Mouse (Mus musculus) forebrain, embryonic 15.5 days (tissue): Measurements from ENCODE around the gene Sclt1. TPM values are rescaled to one million over a fixed set of nuclear protein-coding genes. Genes with fewer than 3 reads are reported as not detected.
A peak's percentile ranks its signal among the peaks of the same experiment; 100 is the strongest.
"Not testable (repeated sequence)": the region's sequence is repeated elsewhere in the genome, so short reads cannot be mapped to it uniquely, and the experiment has no call there.

Experiments used
- ATAC-seq: fragments of 200-750 bp; cut with Nextera tagmentation; replicated peaks from 2 replicates; pipeline ENCODE4 v1.8.0; 2017; ENCODE audit warnings: mild to moderate bottlenecking, moderate TSS enrichment, moderate library complexity
- H3K27ac ChIP-seq: fragments of 300-500 bp; sonication (generic); replicated peaks from 2 replicates; pipeline ENCODE4 v1.5.1; 2015; ENCODE audit warnings: mild to moderate bottlenecking, inconsistent platforms
- H3K27me3 ChIP-seq: fragments of 300-500 bp; sonication (generic); 2 replicates; pipeline ENCODE4 v1.6.1; 2015; ENCODE audit warnings: inconsistent platforms
- H3K36me3 ChIP-seq: fragments of 300-500 bp; sonication (generic); 2 replicates; pipeline ENCODE4 v1.6.1; 2015; ENCODE audit warnings: mild to moderate bottlenecking, inconsistent platforms
- H3K4me1 ChIP-seq: fragments of 300-500 bp; sonication (generic); 2 replicates; pipeline ENCODE4 v1.6.1; 2015; ENCODE audit warnings: inconsistent platforms
- H3K4me2 ChIP-seq: fragments of 300-500 bp; sonication (generic); replicated peaks from 2 replicates; pipeline ENCODE4 v1.6.1; 2015; ENCODE audit warnings: mild to moderate bottlenecking, inconsistent platforms
- H3K4me3 ChIP-seq: fragments of 300-500 bp; sonication (generic); 2 replicates; pipeline ENCODE4 v1.5.1; 2015; ENCODE audit warnings: mild to moderate bottlenecking, inconsistent platforms
- H3K9ac ChIP-seq: fragments of 300-500 bp; sonication (generic); replicated peaks from 2 replicates; pipeline ENCODE4 v1.6.1; 2015; ENCODE audit warnings: mild to moderate bottlenecking, inconsistent platforms
- H3K9me3 ChIP-seq: fragments of 300-500 bp; sonication (generic); 2 replicates; pipeline ENCODE4 v1.6.1; 2016; ENCODE audit warnings: inconsistent platforms
- WGBS: fragments of 180-500 bp; shearing (Covaris S2); methylation state at CpG from one replicate; pipeline ENCODE4 v1.1.7; 2015; ENCODE audit warnings: mixed read lengths; 5-methylcytosine and 5-hydroxymethylcytosine counted together
- polyA plus RNA-seq: library from polyadenylated mRNA; unstranded; fragments of >200 nt; fragmentation: Nextera tagmentation; extraction: Ambion mirVana; gene quantifications from 2 replicates; pipeline ENCODE4 v1.2.1, GENCODE M21; 2015

Sclt1 gene
- polyA plus RNA-seq: 20.5 and 22.2 TPM in 2 replicates

GRCm38 (mm10) chr3:41742278-41742934 is at the start of gene Sclt1, which contains the start of gene D3Ertd751e:
TSS of gene Sclt1 (minus strand) at chr3:41742514.
TSS of gene D3Ertd751e (plus strand) at chr3:41742611.
- no peaks in the 10 kb centered on the region for H3K9me3 ChIP-seq
- ATAC-seq: peak; percentile 100

GRCm38 (mm10) chr3:41762091-41762490 is 19.8 kb upstream of the Sclt1 start:
- WGBS: 91% methylated on average over 3 of the region's 3 CpGs
- no peaks in the 10 kb centered on the region for H3K4me1 ChIP-seq

More at GRCm38 (mm10) chr3:41742278-41742934, at the start of gene Sclt1, which contains the start of gene D3Ertd751e:
- H3K4me1 ChIP-seq: peaks cover 26% of the 10 kb centered on the region
- WGBS: under 1% methylated on average over 66 of the region's 66 CpGs
- H3K4me2 ChIP-seq: peak within 1 kb of the TSS; percentile 80
- H3K4me3 ChIP-seq: peak within 1 kb of the TSS; percentile 68
- H3K27me3 ChIP-seq: no peaks in the 10 kb centered on the region
- H3K27ac ChIP-seq: peak within 1 kb of the TSS; percentile 88
- H3K9ac ChIP-seq: peak within 1 kb of the TSS; percentile 75
- no peaks in the 10 kb centered on the region for H3K36me3 ChIP-seq

GRCm38 (mm10) chr3:41754556-41754955 is 12.2 kb upstream of the Sclt1 start:
- H3K9me3 ChIP-seq: no peaks in the 10 kb centered on the region
- WGBS: 88% methylated on average over 2 of the region's 2 CpGs
- no peak overlapping the region for H3K9ac ChIP-seq
- no peak overlapping the region for H3K4me2 ChIP-seq
- no peak for ATAC-seq
- H3K27me3 ChIP-seq: no peaks in the 10 kb centered on the region
- no peaks in the 10 kb centered on the region for H3K36me3 ChIP-seq
- H3K4me3 ChIP-seq: no peak overlapping the region
- H3K27ac ChIP-seq: no peak overlapping the region
- H3K4me1 ChIP-seq: no peaks in the 10 kb centered on the region

More at GRCm38 (mm10) chr3:41762091-41762490, 19.8 kb upstream of the Sclt1 start:
- H3K9ac ChIP-seq: no peak overlapping the region
- no peaks in the 10 kb centered on the region for H3K27me3 ChIP-seq
- no peak for ATAC-seq
- H3K4me2 ChIP-seq: no peak overlapping the region
- no peak overlapping the region for H3K27ac ChIP-seq
- H3K4me3 ChIP-seq: no peak overlapping the region
- H3K9me3 ChIP-seq: no peaks in the 10 kb centered on the region
- no peaks in the 10 kb centered on the region for H3K36me3 ChIP-seq

GRCm38 (mm10) chr3:41743436-41743835 is 1.1 kb upstream of the Sclt1 start:
- no peaks in the 10 kb centered on the region for H3K9me3 ChIP-seq
- 30% methylated on average over 6 of the region's 6 CpGs for WGBS
- peak overlapping the region; percentile 88; the same call in 1 of the 2 replicates for H3K27ac ChIP-seq
- H3K4me3 ChIP-seq: peak overlapping the region; percentile 68
- H3K36me3 ChIP-seq: no peaks in the 10 kb centered on the region
- H3K27me3 ChIP-seq: no peaks in the 10 kb centered on the region
- H3K4me2 ChIP-seq: peak overlapping the region; percentile 69
- no peak for ATAC-seq
- H3K9ac ChIP-seq: 0 out of 2 replicates have a peak overlapping the region, but pooled peaks have one; percentile 75
- peaks cover 26% of the 10 kb centered on the region for H3K4me1 ChIP-seq

- Histone ChIP-seq H3K36me3 (no peaks in the 10 kb centered on the region), H3K4me3 (peak overlapping the region; percentile 68), H3K4me1 (peaks cover 26% of the 10 kb centered on the region), H3K9me3 (no peaks in the 10 kb centered on the region), H3K4me2 (peak overlapping the region; percentile 80), H3K27me3 (no peaks in the 10 kb centered on the region), H3K9ac (peak overlapping the region; percentile 75), H3K27ac (peak overlapping the region; percentile 88)
- WGBS: under 1% methylated on average over 39 of the region's 39 CpGs
- ATAC-seq: no peak; the same call in 1 of the 2 replicates
Observed at GRCm38 (mm10) chr3:41741601-41742277, 575 bp downstream of the Sclt1 start.

- Histone ChIP-seq H3K4me2 (no peak overlapping the region), H3K9me3 (no peaks in the 10 kb centered on the region), H3K9ac (no peak overlapping the region), H3K4me1 (peaks cover 5% of the 10 kb centered on the region; the same call in 1 of the 2 replicates), H3K4me3 (no peak overlapping the region), H3K27ac (no peak overlapping the region), H3K36me3 (0 out of 2 replicates have a peak, but pooled peaks cover 6% of the 10 kb centered on the region), H3K27me3 (no peaks in the 10 kb centered on the region)
- WGBS: 68% methylated on average over 1 of the region's 1 CpGs
- ATAC-seq: no peak
Observed at GRCm38 (mm10) chr3:41695681-41696080, 46.6 kb downstream of the Sclt1 start.

- Histone ChIP-seq H3K27me3 (no peaks in the 10 kb centered on the region), H3K9ac (no peak overlapping the region), H3K4me3 (no peak overlapping the region), H3K36me3 (0 out of 2 replicates have a peak, but pooled peaks cover 2% of the 10 kb centered on the region), H3K9me3 (no peaks in the 10 kb centered on the region), H3K4me2 (no peak overlapping the region), H3K27ac (peak overlapping the region; percentile 61; the same call in 1 of the 2 replicates), H3K4me1 (peaks cover 5% of the 10 kb centered on the region; the same call in 1 of the 2 replicates)
- ATAC-seq: peak; percentile 80
- WGBS: 70% methylated on average over 4 of the region's 4 CpGs
Observed at GRCm38 (mm10) chr3:41692440-41693142, 49.7 kb downstream of the Sclt1 start.

GRCm38 (mm10) chr3:41690114-41690640 is 52.1 kb downstream of the Sclt1 start:
- not testable (repeated sequence) for H3K27me3 ChIP-seq, H3K4me1 ChIP-seq, H3K36me3 ChIP-seq, H3K4me3 ChIP-seq, H3K4me2 ChIP-seq, H3K9ac ChIP-seq, H3K9me3 ChIP-seq, ATAC-seq, H3K27ac ChIP-seq
- WGBS: 94% methylated on average over 13 of the region's 13 CpGs

- H3K27me3 ChIP-seq: no peaks in the 10 kb centered on the region
- no peaks in the 10 kb centered on the region for H3K4me1 ChIP-seq
- no peaks in the 10 kb centered on the region for H3K36me3 ChIP-seq
- ATAC-seq: no peak
- 88% methylated on average over 2 of the region's 2 CpGs for WGBS
- no peaks in the 10 kb centered on the region for H3K9me3 ChIP-seq
- H3K4me2 ChIP-seq: no peak overlapping the region
- H3K9ac ChIP-seq: no peak overlapping the region
- no peak overlapping the region for H3K27ac ChIP-seq
- no peak overlapping the region for H3K4me3 ChIP-seq
Observed at GRCm38 (mm10) chr3:41686396-41686795, 55.9 kb downstream of the Sclt1 start.

- Histone ChIP-seq H3K4me1 (no peaks in the 10 kb centered on the region), H3K36me3 (0 out of 2 replicates have a peak, but pooled peaks cover 5% of the 10 kb centered on the region), H3K4me3 (no peak overlapping the region), H3K27ac (no peak overlapping the region), H3K27me3 (no peaks in the 10 kb centered on the region), H3K9ac (no peak overlapping the region), H3K9me3 (no peaks in the 10 kb centered on the region), H3K4me2 (no peak overlapping the region)
- ATAC-seq: no peak
- 92% methylated on average over 4 of the region's 4 CpGs for WGBS
Observed at GRCm38 (mm10) chr3:41682084-41682483, 60.2 kb downstream of the Sclt1 start.

GRCm38 (mm10) chr3:41676648-41677047 is 65.7 kb downstream of the Sclt1 start:
- Histone ChIP-seq H3K4me3 (no peak overlapping the region), H3K4me2 (no peak overlapping the region), H3K27ac (no peak overlapping the region), H3K9me3 (no peaks in the 10 kb centered on the region), H3K9ac (no peak overlapping the region), H3K27me3 (no peaks in the 10 kb centered on the region), H3K4me1 (no peaks in the 10 kb centered on the region), H3K36me3 (peaks cover 5% of the 10 kb centered on the region; the same call in 1 of the 2 replicates)
- no peak for ATAC-seq
- WGBS: 98% methylated on average over 2 of the region's 2 CpGs
